Mouse (Mus musculus) pancreas, adult 10 weeks (tissue): ENCODE results near the gene Slc22a8. TPM values are rescaled to one million over a fixed set of nuclear protein-coding genes. Genes with fewer than 3 reads are reported as not detected.

Source experiments
- polyA plus RNA-seq: library from polyadenylated mRNA; stranded (reverse); fragments of 350-450 nt; fragmentation: Illumina TruSeq; extraction: RNeasy Lipid Tissue Mini Kit (QIAGEN cat#74804); gene quantifications from one replicate; pipeline ENCODE4 v1.2.3, GENCODE M21; 2015; ENCODE audit warnings: low read depth, low replicate concordance; ENCODE audit not compliant: insufficient read depth

Slc22a8 gene
- polyA plus RNA-seq = not detected

GRCm38 (mm10) chr19:8590954-8591353 lies at the start of gene Slc22a8:
Gene Slc22a8 (plus strand): TSS chr19:8591254.

GRCm38 (mm10) chr19:8617904-8618303 lies 26.9 kb downstream of the Slc22a8 start, which contains the start of gene Slc22a6:
Gene Slc22a6 (plus strand): TSS chr19:8618039.

Other genes with a start within 250 kb of the Slc22a8 start
- gene Slc22a30, start 186.1 kb upstream of the Slc22a8 start, polyA plus RNA-seq = not detected
- not detected for gene Slc22a6, start 26.8 kb downstream of the Slc22a8 start, polyA plus RNA-seq
- gene Chrm1, start 72.5 kb downstream of the Slc22a8 start, polyA plus RNA-seq = 0.18 TPM
- gene Slc3a2, start 132.1 kb downstream of the Slc22a8 start, polyA plus RNA-seq = 80.3 TPM
- gene Wdr74, start 144.6 kb downstream of the Slc22a8 start, polyA plus RNA-seq = 35.4 TPM
- gene 1700092M07Rik, start 149.5 kb downstream of the Slc22a8 start, polyA plus RNA-seq = not detected
- 67.2 TPM for gene Stx5a, start 150.2 kb downstream of the Slc22a8 start, polyA plus RNA-seq
- gene Nxf1, start 165.8 kb downstream of the Slc22a8 start, polyA plus RNA-seq = 127 TPM
- gene Tmem223, start 179.7 kb downstream of the Slc22a8 start, polyA plus RNA-seq = 32.1 TPM
- gene Tmem179b, start 183.2 kb downstream of the Slc22a8 start, polyA plus RNA-seq = 17.0 TPM
- gene Taf6l, start 195.2 kb downstream of the Slc22a8 start, polyA plus RNA-seq = 0.76 TPM
- 17.1 TPM for gene Polr2g, start 207.3 kb downstream of the Slc22a8 start, polyA plus RNA-seq
- gene Zbtb3, start 211.3 kb downstream of the Slc22a8 start, polyA plus RNA-seq = not detected
- 4.5 TPM for gene Ttc9c, start 228.1 kb downstream of the Slc22a8 start, polyA plus RNA-seq
- 20.7 TPM for gene Hnrnpul2, start 228.8 kb downstream of the Slc22a8 start, polyA plus RNA-seq
- gene AC129217.1, start 238.5 kb downstream of the Slc22a8 start, polyA plus RNA-seq = not detected
- gene Bscl2, start 246.2 kb downstream of the Slc22a8 start, polyA plus RNA-seq = 31.5 TPM
- not detected for gene Gng3, start 247.9 kb downstream of the Slc22a8 start, polyA plus RNA-seq